Mouse (Mus musculus) megakaryocyte, embryonic 14.5 days (primary cell): ENCODE results near the gene Enpep.

Experiments
- FLI1 ChIP-seq: IDR thresholded peaks from 2 replicates; pipeline ENCODE4 v1.6.1; 2012; ENCODE audit warnings: low read length, inconsistent platforms, mixed read lengths
- GATA1 ChIP-seq: IDR thresholded peaks from 3 replicates; pipeline ENCODE4 v1.6.1; 2012; ENCODE audit warnings: mixed read lengths, low read length, inconsistent platforms, borderline replicate concordance

GRCm38 (mm10) chr3:129308102-129308752, 24.3 kb downstream of the Enpep start:
- no peak for TF ChIP-seq FLI1
- no peak for TF ChIP-seq GATA1
